Mouse (Mus musculus) liver, embryonic 18 days (tissue): ENCODE data around the gene Ppp1r14b. TPM values are rescaled to one million over a fixed set of nuclear protein-coding genes. Genes with fewer than 3 reads are reported as not detected.

Source experiments
- polyA plus RNA-seq: library from polyadenylated mRNA; depleted of rRNA; stranded (reverse); fragments of >200 nt; gene quantifications from 2 replicates; pipeline ENCODE4 v1.2.3, GENCODE M21; 2012; rRNA removed

Ppp1r14b gene
- polyA plus RNA-seq, result 40.3 and 42.2 TPM in 2 replicates

DNA sequence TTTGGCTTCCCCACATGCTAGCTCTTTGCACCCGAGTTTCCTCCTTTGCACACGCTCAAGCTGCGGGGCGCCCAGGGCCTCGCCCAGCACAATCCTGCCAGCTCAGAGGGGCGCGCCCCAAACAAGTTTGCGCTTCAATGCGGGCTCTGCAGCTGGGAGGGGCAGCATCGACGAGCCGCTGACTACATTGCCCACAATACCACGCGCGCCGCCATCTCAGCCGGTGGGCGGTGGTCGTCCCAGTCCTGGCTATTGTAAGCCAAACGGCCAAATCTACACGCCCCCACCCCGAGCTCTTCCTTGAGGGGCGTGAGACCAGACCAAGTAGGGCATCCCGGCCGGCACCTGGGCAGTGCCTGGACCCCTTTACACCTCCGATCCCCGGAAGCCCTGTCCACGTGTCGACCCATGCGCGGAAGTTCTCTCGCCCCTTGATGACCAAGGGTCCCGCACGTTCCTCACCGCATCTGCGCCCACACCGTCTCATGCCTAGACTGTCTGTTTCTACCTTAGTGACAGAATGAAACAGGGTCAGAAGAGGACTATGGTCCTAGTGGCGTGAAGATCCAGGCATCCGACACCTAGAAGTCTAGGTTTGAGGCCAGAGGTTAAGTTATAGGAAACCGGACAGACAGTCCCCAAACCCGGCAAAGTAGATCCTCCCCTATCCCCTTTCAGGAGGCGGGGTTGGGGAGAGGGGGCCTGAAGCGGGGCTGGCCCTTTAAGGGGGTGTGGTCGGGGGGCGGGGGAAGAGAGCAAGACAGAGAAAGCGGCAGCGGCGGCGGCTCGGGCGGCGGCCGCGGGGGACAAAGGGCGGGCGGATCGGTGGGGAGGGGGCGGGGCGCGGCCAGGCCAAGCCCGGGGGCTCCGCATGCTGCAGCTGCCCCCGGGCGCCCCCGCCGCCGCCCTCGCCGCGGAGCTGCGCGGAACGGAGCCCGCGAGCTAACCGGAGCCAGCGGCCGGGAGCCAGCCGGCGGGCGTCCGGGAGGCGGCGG lies at the start of gene Ppp1r14b:
Gene Ppp1r14b (plus strand): TSS at position 758 of the 995 bp plus-strand sequence.

GRCm38 (mm10) chr19:6925307-6925573 lies 49.5 kb upstream of the Ppp1r14b start, which contains the start of gene Catsperz:
TSS of gene Catsperz (minus strand) at chr19:6925380.

GRCm38 (mm10) chr19:6934195-6934977 lies 40.4 kb upstream of the Ppp1r14b start, which contains the start of gene Kcnk4:
TSS of gene Kcnk4 (minus strand) at chr19:6934515.

GRCm38 (mm10) chr19:6941372-6942248 lies 33.2 kb upstream of the Ppp1r14b start, which contains the start of gene Bad:
TSS of gene Bad (plus strand) at chr19:6941861.

GRCm38 (mm10) chr19:6942249-6942691 lies 32.5 kb upstream of the Ppp1r14b start, which contains the start of gene Gpr137:
TSS of gene Gpr137 (minus strand) at chr19:6942480.

GRCm38 (mm10) chr19:6975537-6976521 lies 1.1 kb downstream of the Ppp1r14b start, which contains the start of gene Plcb3:
TSS of gene Plcb3 (minus strand) at chr19:6976470.

DNA sequence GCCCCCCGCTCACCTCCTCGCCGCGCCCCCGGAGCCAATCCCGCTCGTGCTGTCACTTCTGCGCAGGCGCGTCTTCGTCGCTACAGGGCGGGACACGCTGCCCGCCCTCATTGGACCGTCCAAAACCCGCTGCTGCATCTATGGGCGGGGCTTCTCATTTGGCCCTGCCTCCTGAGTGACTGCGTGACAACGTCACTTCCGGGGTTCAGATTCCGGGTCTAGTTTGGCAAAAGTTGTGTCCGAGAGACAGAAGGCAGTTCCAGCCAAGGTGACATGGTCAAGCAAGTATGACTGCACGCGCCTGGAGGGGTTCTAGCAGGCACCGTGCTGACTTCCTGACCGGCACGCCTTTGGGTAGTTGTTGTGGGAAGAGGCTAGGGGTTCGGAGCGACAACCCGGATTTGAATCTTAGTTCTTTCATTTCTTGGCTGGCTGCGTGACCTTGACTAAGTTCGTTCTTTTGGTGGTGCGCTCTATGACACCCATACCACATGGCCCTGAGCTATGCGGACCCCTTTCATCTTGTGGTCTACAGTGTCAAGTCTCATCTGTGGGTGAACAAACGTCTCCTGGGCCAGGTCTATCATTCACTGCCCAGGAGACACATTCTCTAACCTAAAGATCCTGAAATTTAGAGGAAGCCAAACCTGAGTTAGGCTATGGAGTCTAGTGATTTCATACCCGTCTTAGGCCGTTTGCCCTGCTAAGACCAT lies 5.8 kb downstream of the Ppp1r14b start, which contains the start of gene Fkbp2:
Gene Fkbp2 (minus strand): TSS at position 121 of the 713 bp plus-strand sequence.

DNA sequence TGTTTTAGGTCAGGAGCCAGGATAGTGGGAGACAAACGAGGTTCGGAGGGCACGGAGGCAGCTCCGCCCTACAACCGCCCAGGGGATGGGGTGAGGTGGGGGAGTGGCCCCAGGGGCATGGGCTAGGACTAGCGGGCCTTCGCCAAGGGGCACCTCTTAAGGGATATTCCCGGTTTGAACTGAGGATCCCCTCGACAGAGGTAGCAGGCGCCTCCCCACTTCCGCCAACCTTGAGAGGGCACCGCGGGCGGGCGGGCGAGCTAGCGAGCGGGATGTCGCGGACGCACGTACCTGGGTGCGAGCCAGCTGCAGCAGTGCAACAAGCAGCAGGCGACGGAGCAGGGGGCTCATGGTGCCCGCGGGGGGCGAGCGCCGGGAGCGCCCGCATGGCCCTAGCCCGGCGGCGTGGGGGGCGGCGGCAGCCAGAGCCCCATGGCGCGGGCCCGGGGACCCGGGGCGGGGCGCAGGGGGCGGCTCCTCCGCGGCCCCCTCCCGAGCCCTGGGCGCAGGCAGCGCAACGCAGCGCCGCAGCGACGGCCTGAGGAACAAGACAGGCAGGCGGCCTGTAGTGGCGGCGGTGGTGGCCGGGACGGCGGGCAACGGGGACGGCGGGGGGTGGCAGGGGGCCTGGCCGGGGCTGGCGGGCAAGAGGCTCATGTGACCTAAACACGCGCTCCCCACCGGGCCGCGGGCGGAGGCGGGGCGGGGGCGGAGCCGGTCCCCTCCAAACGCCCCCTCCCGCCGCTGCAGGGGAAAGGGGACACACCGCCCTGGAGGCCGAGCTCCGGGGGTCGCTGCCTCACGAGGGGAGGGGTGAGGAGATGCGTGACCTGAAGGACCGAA lies 12.5 kb downstream of the Ppp1r14b start, which contains the start of gene Vegfb:
Gene Vegfb (minus strand): TSS at position 591 of the 843 bp plus-strand sequence.

DNA sequence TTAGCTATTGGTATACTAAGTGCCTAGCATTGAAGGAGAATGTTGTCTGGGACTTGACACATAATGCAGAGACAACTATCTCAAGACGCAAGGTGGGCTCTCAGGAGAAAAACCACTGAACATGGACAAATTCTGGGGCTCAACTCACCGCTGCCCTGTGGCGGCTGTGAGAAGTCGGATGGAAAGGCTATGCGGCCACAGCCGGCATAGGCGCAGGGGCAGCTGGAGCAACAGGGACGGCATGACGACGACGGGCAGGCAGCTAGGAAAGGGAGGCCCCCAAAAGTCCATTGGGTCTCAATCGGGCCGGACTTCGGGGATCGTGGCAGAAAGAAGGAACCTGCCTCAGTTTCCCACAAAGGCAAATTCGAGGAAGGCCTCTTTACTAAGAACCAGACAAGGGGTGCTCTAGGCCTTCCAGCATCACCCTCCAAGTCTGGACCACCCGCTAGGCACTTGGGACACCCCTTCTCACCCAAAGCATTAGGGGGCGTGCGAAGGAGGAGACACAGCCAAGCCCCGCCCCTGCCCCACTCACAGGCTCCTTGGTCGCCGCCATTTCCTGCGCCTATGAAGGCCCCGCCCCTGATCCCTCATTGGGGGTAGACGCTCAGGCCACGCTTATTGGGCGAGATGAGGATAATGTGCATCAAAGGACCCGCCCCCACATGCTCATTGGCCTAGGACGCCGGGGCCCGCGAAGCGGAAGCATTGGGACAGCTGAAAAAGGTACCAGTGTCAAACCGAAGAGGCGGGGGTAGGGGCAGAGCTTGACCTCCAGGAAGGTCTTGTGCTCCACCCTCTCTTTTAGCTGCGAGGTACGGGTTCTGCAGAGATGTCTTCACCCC lies 17.5 kb downstream of the Ppp1r14b start, which contains the start of gene Dnajc4:
Gene Dnajc4 (minus strand): TSS at position 562 of the 848 bp plus-strand sequence.

DNA sequence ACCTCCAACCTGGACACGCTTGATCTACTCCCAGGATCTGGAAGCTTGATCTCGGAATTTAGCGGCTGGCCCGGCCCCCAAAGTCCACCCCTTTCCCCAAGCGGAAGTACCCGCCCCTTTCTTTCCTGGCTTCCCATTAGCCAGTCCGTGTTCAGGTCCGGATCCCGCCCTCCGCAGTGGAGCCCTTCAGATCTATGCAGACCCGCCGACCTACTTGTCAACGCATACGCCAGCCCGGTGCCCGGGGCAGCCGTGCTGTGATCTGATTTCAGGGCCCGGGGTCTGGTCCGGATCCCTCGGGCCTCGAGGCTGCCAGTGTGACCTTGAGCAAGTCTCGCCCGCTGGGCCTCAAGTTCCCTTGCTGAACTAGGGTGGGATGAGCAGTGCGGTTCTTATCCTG lies 21.2 kb downstream of the Ppp1r14b start, which contains the start of the genes Nudt22 and Trpt1:
Gene Nudt22 (minus strand): TSS at position 112 of the 400 bp plus-strand sequence.
Gene Trpt1 (plus strand): TSS at position 126 of the 400 bp plus-strand sequence.

GRCm38 (mm10) chr19:7019191-7019590 lies 44.4 kb downstream of the Ppp1r14b start, which contains the start of gene Fermt3:
TSS of gene Fermt3 (minus strand) at chr19:7019469.

Other genes with a start within 250 kb of the Ppp1r14b start
- gene Rps6ka4, start 134.3 kb upstream of the Ppp1r14b start, polyA plus RNA-seq, result 3.1 and 3.5 TPM in 2 replicates
- 6.4 and 6.7 TPM in 2 replicates for gene Ccdc88b, start 116.8 kb upstream of the Ppp1r14b start, polyA plus RNA-seq
- 55.7 and 59.3 TPM in 2 replicates for gene Trmt112, start 65.3 kb upstream of the Ppp1r14b start, polyA plus RNA-seq
- gene Prdx5, start 64.9 kb upstream of the Ppp1r14b start, polyA plus RNA-seq, result 267 and 283 TPM in 2 replicates
- gene Esrra, start 53.2 kb upstream of the Ppp1r14b start, polyA plus RNA-seq, result 10.1 and 12.5 TPM in 2 replicates
- 0.08 and 0.10 TPM in 2 replicates for gene Catsperz, start 49.6 kb upstream of the Ppp1r14b start, polyA plus RNA-seq
- gene Kcnk4, start 40.5 kb upstream of the Ppp1r14b start, polyA plus RNA-seq, result 0.03 TPM in 1 of 2 replicates, not detected in the other
- 22.7 and 23.0 TPM in 2 replicates for gene Bad, start 33.1 kb upstream of the Ppp1r14b start, polyA plus RNA-seq
- gene Gpr137, start 32.5 kb upstream of the Ppp1r14b start, polyA plus RNA-seq, result 11.6 and 11.9 TPM in 2 replicates
- gene Plcb3, start 1.5 kb downstream of the Ppp1r14b start, polyA plus RNA-seq, result 9.5 and 12.1 TPM in 2 replicates
- gene Fkbp2, start 5.5 kb downstream of the Ppp1r14b start, polyA plus RNA-seq, result 61.8 and 67.5 TPM in 2 replicates
- 8.7 and 9.8 TPM in 2 replicates for gene Vegfb, start 12.7 kb downstream of the Ppp1r14b start, polyA plus RNA-seq
- gene Dnajc4, start 17.6 kb downstream of the Ppp1r14b start, polyA plus RNA-seq, result 10.4 and 11.7 TPM in 2 replicates
- gene Nudt22, start 21.1 kb downstream of the Ppp1r14b start, polyA plus RNA-seq, result 9.5 TPM in 2 replicates
- 3.1 and 3.2 TPM in 2 replicates for gene Trpt1, start 21.2 kb downstream of the Ppp1r14b start, polyA plus RNA-seq
- gene Fermt3, start 44.5 kb downstream of the Ppp1r14b start, polyA plus RNA-seq, result 47.6 and 60.3 TPM in 2 replicates
- 57.8 and 59.8 TPM in 2 replicates for gene Stip1, start 65.0 kb downstream of the Ppp1r14b start, polyA plus RNA-seq
- gene Macrod1, start 81.8 kb downstream of the Ppp1r14b start, polyA plus RNA-seq, result 10.4 and 11.4 TPM in 2 replicates
- 0.02 and 0.04 TPM in 2 replicates for gene Flrt1, start 130.8 kb downstream of the Ppp1r14b start, polyA plus RNA-seq
- gene Otub1, start 231.3 kb downstream of the Ppp1r14b start, polyA plus RNA-seq, result 35.7 and 36.7 TPM in 2 replicates
- 378 and 389 TPM in 2 replicates for gene Cox8a, start 242.6 kb downstream of the Ppp1r14b start, polyA plus RNA-seq